Mouse (Mus musculus) liver, embryonic 11.5 days (tissue): Measurements from ENCODE around the gene Nr1h5. TPM values are rescaled to one million over a fixed set of nuclear protein-coding genes. Genes with fewer than 3 reads are reported as not detected.

Experiments used
- ATAC-seq: fragments of 200-750 bp; cut with Nextera tagmentation; replicated peaks from 2 replicates; pipeline ENCODE4 v1.8.0; 2017; ENCODE audit warnings: moderate number of reproducible peaks, mild to moderate bottlenecking, moderate TSS enrichment, moderate library complexity; ENCODE audit not compliant: low FRiP score
- DNase-seq: peaks from one replicate; pipeline ENCODE4 v3.0.0-alpha.2; 2017; ENCODE audit warnings: low spot score
- H3K27ac ChIP-seq: fragments of 300-500 bp; sonication (generic); 2 replicates; pipeline ENCODE4 v1.5.1; 2014; ENCODE audit warnings: mild to moderate bottlenecking, low read depth, low read length, control low read depth
- H3K27me3 ChIP-seq: fragments of 300-500 bp; sonication (generic); replicated peaks from 2 replicates; pipeline ENCODE4 v1.6.1; 2014; ENCODE audit warnings: low read length, mixed read lengths; ENCODE audit not compliant: control insufficient read depth, insufficient read depth
- H3K36me3 ChIP-seq: fragments of 300-500 bp; sonication (generic); 2 replicates; pipeline ENCODE4 v1.6.1; 2014; ENCODE audit warnings: mild to moderate bottlenecking, low read length, moderate library complexity, mixed read lengths; ENCODE audit not compliant: control insufficient read depth, insufficient read depth
- H3K4me1 ChIP-seq: fragments of 300-500 bp; sonication (generic); replicated peaks from 2 replicates; pipeline ENCODE4 v1.6.1; 2014; ENCODE audit warnings: low read length, mixed read lengths; ENCODE audit not compliant: control insufficient read depth, insufficient read depth
- H3K4me2 ChIP-seq: fragments of 300-500 bp; sonication (generic); 2 replicates; pipeline ENCODE4 v1.6.1; 2014; ENCODE audit warnings: mild to moderate bottlenecking, control low read depth, moderate library complexity
- H3K4me3 ChIP-seq: fragments of 300-500 bp; sonication (generic); 2 replicates; pipeline ENCODE4 v1.5.1; 2014; ENCODE audit warnings: low read depth, low read length, control low read depth
- H3K9ac ChIP-seq: fragments of 300-500 bp; sonication (generic); 2 replicates; pipeline ENCODE4 v1.6.1; 2014; ENCODE audit warnings: low read depth, low read length, control low read depth
- H3K9me3 ChIP-seq: fragments of 300-500 bp; sonication (generic); 2 replicates; pipeline ENCODE4 v1.6.1; 2016; ENCODE audit warnings: low read length, inconsistent platforms, mixed read lengths; ENCODE audit not compliant: control insufficient read depth
- WGBS: fragments of 180-500 bp; shearing (Covaris S2); extraction: QIAGEN DNeasy Blood & Tissue Kit; methylation state at CpG from one replicate; pipeline ENCODE4 v1.1.7; 2014; 5-methylcytosine and 5-hydroxymethylcytosine counted together
- polyA plus RNA-seq: library from polyadenylated mRNA; unstranded; fragments of >200 nt; fragmentation: Nextera tagmentation; extraction: Ambion mirVana; gene quantifications from 2 replicates; pipeline ENCODE4 v1.2.1, GENCODE M21; 2014

The Nr1h5 gene
- polyA plus RNA-seq, 1 experiment from 2014 or later: 21.9 TPM

- H3K9me3 ChIP-seq: no peaks in the 10 kb centered on the region
- 56% methylated on average over 3 of the region's 3 CpGs for WGBS
- no peak for ATAC-seq
- DNase-seq: no peak
- no peak overlapping the region for H3K27ac ChIP-seq
- H3K27me3 ChIP-seq: no peaks in the 10 kb centered on the region
- no peak overlapping the region for H3K4me3 ChIP-seq
- no peak overlapping the region for H3K4me2 ChIP-seq
- no peaks in the 10 kb centered on the region for H3K4me1 ChIP-seq
- H3K36me3 ChIP-seq: no peaks in the 10 kb centered on the region
- H3K9ac ChIP-seq: no peak overlapping the region
Measured at GRCm38 (mm10) chr3:102980349-102980736, 16.4 kb upstream of the Nr1h5 start.

- H3K4me3 ChIP-seq: no peak overlapping the region
- no peak overlapping the region for H3K9ac ChIP-seq
- ATAC-seq: no peak
- WGBS: 42% methylated on average over 10 of the region's 10 CpGs
- H3K9me3 ChIP-seq: no peaks in the 10 kb centered on the region
- H3K36me3 ChIP-seq: no peaks in the 10 kb centered on the region
- DNase-seq: no peak
- H3K4me1 ChIP-seq: no peaks in the 10 kb centered on the region
- no peak overlapping the region for H3K4me2 ChIP-seq
- H3K27me3 ChIP-seq: no peaks in the 10 kb centered on the region
- no peak overlapping the region for H3K27ac ChIP-seq
Measured at GRCm38 (mm10) chr3:102979550-102980348, 15.8 kb upstream of the Nr1h5 start.

- no peaks in the 10 kb centered on the region for H3K4me1 ChIP-seq
- DNase-seq (no peak), ATAC-seq (no peak)
- H3K4me2 ChIP-seq: no peak overlapping the region
- H3K27ac ChIP-seq: no peak overlapping the region
- no peaks in the 10 kb centered on the region for H3K27me3 ChIP-seq
- 75% methylated on average over 4 of the region's 4 CpGs for WGBS
- no peaks in the 10 kb centered on the region for H3K36me3 ChIP-seq
- H3K9me3 ChIP-seq: no peaks in the 10 kb centered on the region
- no peak overlapping the region for H3K4me3 ChIP-seq
- no peak overlapping the region for H3K9ac ChIP-seq
Measured at GRCm38 (mm10) chr3:102976906-102977305, 13.0 kb upstream of the Nr1h5 start.

- ATAC-seq: no peak
- 73% methylated on average over 3 of the region's 3 CpGs for WGBS
Measured at GRCm38 (mm10) chr3:102970508-102970907, 6.6 kb upstream of the Nr1h5 start.

GRCm38 (mm10) chr3:102970067-102970466, 6.1 kb upstream of the Nr1h5 start:
- Histone ChIP-seq H3K4me3 (no peak overlapping the region), H3K27ac (no peak overlapping the region), H3K4me2 (no peak overlapping the region), H3K4me1 (no peaks in the 10 kb centered on the region), H3K9ac (no peak overlapping the region), H3K36me3 (no peaks in the 10 kb centered on the region), H3K9me3 (no peaks in the 10 kb centered on the region), H3K27me3 (no peaks in the 10 kb centered on the region)
- 82% methylated on average over 9 of the region's 9 CpGs for WGBS
- DNase-seq: no peak
- ATAC-seq: no peak

More at GRCm38 (mm10) chr3:102970508-102970907, 6.6 kb upstream of the Nr1h5 start:
- DNase-seq: no peak
- H3K9me3 ChIP-seq: no peaks in the 10 kb centered on the region
- no peak overlapping the region for H3K4me2 ChIP-seq
- no peak overlapping the region for H3K27ac ChIP-seq
- H3K4me1 ChIP-seq: no peaks in the 10 kb centered on the region
- no peaks in the 10 kb centered on the region for H3K36me3 ChIP-seq
- H3K27me3 ChIP-seq: no peaks in the 10 kb centered on the region
- no peak overlapping the region for H3K4me3 ChIP-seq
- no peak overlapping the region for H3K9ac ChIP-seq

- no peak overlapping the region for H3K4me2 ChIP-seq
- no peaks in the 10 kb centered on the region for H3K27me3 ChIP-seq
- H3K27ac ChIP-seq: no peak overlapping the region
- DNase-seq: no peak
- H3K9ac ChIP-seq: no peak overlapping the region
- H3K4me1 ChIP-seq: no peaks in the 10 kb centered on the region
- WGBS: 45% methylated on average over 3 of the region's 3 CpGs
- no peaks in the 10 kb centered on the region for H3K9me3 ChIP-seq
- H3K36me3 ChIP-seq: no peaks in the 10 kb centered on the region
- H3K4me3 ChIP-seq: no peak overlapping the region
- no peak for ATAC-seq
Measured at GRCm38 (mm10) chr3:102955596-102955995, 8.3 kb downstream of the Nr1h5 start.

- WGBS: 83% methylated on average over 3 of the region's 3 CpGs
- H3K9me3 ChIP-seq: no peaks in the 10 kb centered on the region
- DNase-seq (no peak), ATAC-seq (no peak)
- H3K4me2 ChIP-seq: no peak overlapping the region
- no peak overlapping the region for H3K4me3 ChIP-seq
- H3K4me1 ChIP-seq: no peaks in the 10 kb centered on the region
- no peak overlapping the region for H3K9ac ChIP-seq
- H3K27ac ChIP-seq: no peak overlapping the region
- H3K36me3 ChIP-seq: no peaks in the 10 kb centered on the region
- H3K27me3 ChIP-seq: no peaks in the 10 kb centered on the region
Measured at GRCm38 (mm10) chr3:102955143-102955542, 8.8 kb downstream of the Nr1h5 start.

GRCm38 (mm10) chr3:102954476-102954875, 9.5 kb downstream of the Nr1h5 start:
- H3K9ac ChIP-seq: no peak overlapping the region
- H3K4me2 ChIP-seq: no peak overlapping the region
- no peaks in the 10 kb centered on the region for H3K9me3 ChIP-seq
- ATAC-seq (no peak), DNase-seq (no peak)
- H3K27ac ChIP-seq: no peak overlapping the region
- 91% methylated on average over 12 of the region's 12 CpGs for WGBS
- no peaks in the 10 kb centered on the region for H3K4me1 ChIP-seq
- H3K36me3 ChIP-seq: no peaks in the 10 kb centered on the region
- H3K27me3 ChIP-seq: no peaks in the 10 kb centered on the region
- no peak overlapping the region for H3K4me3 ChIP-seq

- H3K9ac ChIP-seq: no peak overlapping the region
- no peaks in the 10 kb centered on the region for H3K27me3 ChIP-seq
- no peaks in the 10 kb centered on the region for H3K4me1 ChIP-seq
- H3K4me2 ChIP-seq: no peak overlapping the region
- DNase-seq: no peak
- H3K9me3 ChIP-seq: no peaks in the 10 kb centered on the region
- no peaks in the 10 kb centered on the region for H3K36me3 ChIP-seq
- no peak overlapping the region for H3K27ac ChIP-seq
- H3K4me3 ChIP-seq: no peak overlapping the region
- no peak for ATAC-seq
- 66% methylated on average over 5 of the region's 5 CpGs for WGBS
Measured at GRCm38 (mm10) chr3:102946861-102947260, 17.1 kb downstream of the Nr1h5 start.
